Comparison of ENCODE assay signal across 11 mouse cellular contexts in genomic region chr9:58267046-58267445, GRCm38 (mm10). TPM values are rescaled to one million over a fixed set of nuclear protein-coding genes. Genes with fewer than 3 reads are reported as not detected.
DNase-seq lines count a peak whose midpoint lies in the region; ATAC-seq and TF ChIP-seq lines count a peak whose summit lies in the region.
"Had no signal": no experiment of that assay in that cellular context is flagged by ENCODE, and none has a peak within 500 bp of the region (broad histone marks: within the 10 kb centered on the region; RNA-seq: fewer than 3 reads in every experiment).

No protein-coding gene starts in this region.

- H3K4me1 ChIP-seq in forebrain, embryonic 10.5 days, result peaks cover 9% of the 10 kb centered on the region
- H3K4me1 ChIP-seq in forebrain, embryonic 15.5 days, result no peaks in the 10 kb centered on the region
- no peaks in the 10 kb centered on the region; the same call in 1 of the 2 replicates for H3K4me1 ChIP-seq in kidney, embryonic 14.5 days (ENCODE audit: control insufficient read depth, insufficient read depth, low read length)
- H3K4me1 ChIP-seq in CH12.LX (ENCODE audit: control insufficient read depth in 1 of 2, insufficient read depth in 2 of 2), result peaks cover 26 to 84% of the 10 kb centered on the region in 2 experiments
- peaks cover 9% of the 10 kb centered on the region; the same call in 1 of the 2 replicates for H3K4me1 ChIP-seq in intestine, embryonic 16.5 days (ENCODE audit: control insufficient read depth, insufficient read depth, low read length)
- H3K4me1 ChIP-seq: midbrain, embryonic 15.5 days had no signal

- peaks cover 9% of the 10 kb centered on the region for H3K36me3 ChIP-seq in forebrain, embryonic 10.5 days (replicated peaks)
- H3K36me3 ChIP-seq in forebrain, embryonic 15.5 days, result peaks cover 9% of the 10 kb centered on the region
- peaks cover 9% of the 10 kb centered on the region; the same call in 1 of the 2 replicates for H3K36me3 ChIP-seq in kidney, embryonic 14.5 days (ENCODE audit: control insufficient read depth, insufficient read depth, low read length)
- peaks cover 7 to 18% of the 10 kb centered on the region in 2 experiments for H3K36me3 ChIP-seq in CH12.LX (replicated peaks in 1 of 2; ENCODE audit: control insufficient read depth in 1 of 2, insufficient read depth in 1 of 2, low read length in 1 of 2)
- no peaks in the 10 kb centered on the region for H3K36me3 ChIP-seq in intestine, embryonic 16.5 days (ENCODE audit: control insufficient read depth, insufficient read depth, low read length)

- no peak overlapping the region for H3K4me3 ChIP-seq in forebrain, embryonic 10.5 days
- H3K4me3 ChIP-seq in forebrain, embryonic 15.5 days, result no peak overlapping the region
- no peak overlapping the region for H3K4me3 ChIP-seq in kidney, embryonic 14.5 days (ENCODE audit: low read length)
- no peak overlapping the region for H3K4me3 ChIP-seq in CH12.LX (replicated peaks in 1 of 3; ENCODE audit: low read depth in 2 of 3, low read length in 2 of 3, poor library complexity in 1 of 3)
- no peak overlapping the region for H3K4me3 ChIP-seq in intestine, embryonic 16.5 days (ENCODE audit: low read length)
- H3K4me3 ChIP-seq: midbrain, embryonic 15.5 days had no signal

- TF ChIP-seq POLR2A in CH12.LX (IDR thresholded peaks at IDR 0.05; ENCODE audit: low read depth, low read length), result no peak

- peak overlapping the region; percentile 20; the same call in 1 of the 2 replicates for H3K27ac ChIP-seq in forebrain, embryonic 10.5 days
- H3K27ac ChIP-seq in forebrain, embryonic 15.5 days (replicated peaks), result no peak overlapping the region
- peak overlapping the region; percentile 43; the same call in 1 of the 2 replicates for H3K27ac ChIP-seq in kidney, embryonic 14.5 days (ENCODE audit: low read depth, low read length)
- peak overlapping the region; percentile 92 for H3K27ac ChIP-seq in CH12.LX (ENCODE audit: insufficient read depth, low read depth)
- H3K27ac ChIP-seq in intestine, embryonic 16.5 days (ENCODE audit: low read length), result peak overlapping the region; percentile 51; the same call in 1 of the 2 replicates
- H3K27ac ChIP-seq: midbrain, embryonic 15.5 days had no signal

- 86% methylated on average over 3 of the region's 3 CpGs for WGBS in forebrain, embryonic 10.5 days
- 74% methylated on average over 3 of the region's 3 CpGs for WGBS in forebrain, embryonic 15.5 days
- 83% methylated on average over 3 of the region's 3 CpGs for WGBS in kidney, embryonic 14.5 days
- WGBS in intestine, embryonic 16.5 days, result 65% methylated on average over 3 of the region's 3 CpGs

- H3K4me2 ChIP-seq in forebrain, embryonic 15.5 days (replicated peaks), result no peak overlapping the region
- no peak overlapping the region for H3K4me2 ChIP-seq in kidney, embryonic 14.5 days (replicated peaks; ENCODE audit: low read depth, low read length)
- peak overlapping the region; percentile 68 for H3K4me2 ChIP-seq in CH12.LX (ENCODE audit: insufficient read depth, low read depth, poor library complexity, severe bottlenecking)
- no peak overlapping the region for H3K4me2 ChIP-seq in intestine, embryonic 16.5 days (ENCODE audit: low read depth, low read length)
- H3K4me2 ChIP-seq: midbrain, embryonic 15.5 days had no signal

- H3K79me2 ChIP-seq in CH12.LX (replicated peaks; ENCODE audit: control insufficient read depth, extremely low read depth, insufficient read depth, poor library complexity, severe bottlenecking), result peaks cover under 1% of the 10 kb centered on the region; the same call in 1 of the 2 replicates

- H3K27me3 ChIP-seq in forebrain, embryonic 10.5 days (ENCODE audit: poor library complexity, severe bottlenecking), result no peaks in the 10 kb centered on the region
- H3K27me3 ChIP-seq in forebrain, embryonic 15.5 days, result no peaks in the 10 kb centered on the region
- no peaks in the 10 kb centered on the region for H3K27me3 ChIP-seq in kidney, embryonic 14.5 days (ENCODE audit: control insufficient read depth, insufficient read depth, low read length)
- H3K27me3 ChIP-seq in CH12.LX (replicated peaks), result no peaks in the 10 kb centered on the region
- H3K27me3 ChIP-seq in intestine, embryonic 16.5 days (replicated peaks; ENCODE audit: control insufficient read depth, insufficient read depth, low read length), result no peaks in the 10 kb centered on the region
- H3K27me3 ChIP-seq: midbrain, embryonic 15.5 days had no signal

- no peak for DNase-seq in forebrain, embryonic 10.5 days (ENCODE audit: extremely low spot score, low spot score)
- DNase-seq in kidney, postnatal 4 days, result no peak
- DNase-seq in CH12.LX (ENCODE audit: extremely low read depth), result no peak
- no peak for DNase-seq in retina, embryonic 14.5 days (ENCODE audit: low spot score)
- DNase-seq: cerebellum, postnatal 25 days; kidney, adult 9 months had no signal

- H3K9ac ChIP-seq in forebrain, embryonic 15.5 days (replicated peaks), result no peak overlapping the region
- H3K9ac ChIP-seq in kidney, embryonic 14.5 days (ENCODE audit: low read depth, low read length), result no peak overlapping the region
- H3K9ac ChIP-seq in CH12.LX (ENCODE audit: insufficient read depth, low read depth), result peak overlapping the region; percentile 41
- no peak overlapping the region for H3K9ac ChIP-seq in intestine, embryonic 16.5 days (ENCODE audit: low read depth, low read length)
- H3K9ac ChIP-seq: midbrain, embryonic 15.5 days had no signal

- in situ Hi-C loops in CH12.LX (cut with MboI; ENCODE audit: low pct_ligation_motif_present, low pct_unique_long_range_greater_than_20kb, low sequenced_read_pairs), result loop anchor here (25.0 kb wide), 1 partner anchor 455 kb away; no protein-coding TSS in a partner anchor

- no peak for TF ChIP-seq CTCF in CH12.LX (conservative IDR thresholded peaks at IDR 0.05 in 1 of 2, IDR thresholded peaks at IDR 0.05 in 1 of 2; ENCODE audit: low read depth in 2 of 2, low read length in 2 of 2)

- ATAC-seq in forebrain, embryonic 15.5 days (replicated peaks), result no peak
- no peak for ATAC-seq in kidney, embryonic 14.5 days (ENCODE audit: low FRiP score, low TSS enrichment)
- ATAC-seq in intestine, embryonic 16.5 days, result no peak
- no peak for ATAC-seq in erythroblast, adult 5-6 weeks (replicated peaks; ENCODE audit: low FRiP score, poor library complexity, severe bottlenecking)
- ATAC-seq: midbrain, embryonic 15.5 days had no signal

- TF ChIP-seq EP300 in CH12.LX (IDR thresholded peaks at IDR 0.05; ENCODE audit: low read length), result no peak

- dilution Hi-C loops in CH12.LX (cut with MboI; ENCODE audit: extremely low pct_ligation_motif_present, extremely low pct_unique_long_range_greater_than_20kb, low sequenced_read_pairs), result no loop called here

- no peaks in the 10 kb centered on the region for H3K9me3 ChIP-seq in forebrain, embryonic 10.5 days
- H3K9me3 ChIP-seq in forebrain, embryonic 15.5 days, result no peaks in the 10 kb centered on the region
- H3K9me3 ChIP-seq in kidney, embryonic 14.5 days (ENCODE audit: control insufficient read depth, low read length), result no peaks in the 10 kb centered on the region
- H3K9me3 ChIP-seq in CH12.LX (replicated peaks; ENCODE audit: low read length), result no peaks in the 10 kb centered on the region
- no peaks in the 10 kb centered on the region for H3K9me3 ChIP-seq in intestine, embryonic 16.5 days (ENCODE audit: control insufficient read depth, low read length)
- H3K9me3 ChIP-seq: midbrain, embryonic 15.5 days had no signal

- no peak for TF ChIP-seq RAD21 in CH12.LX (IDR thresholded peaks at IDR 0.05; ENCODE audit: low read depth, low read length)

TF ChIP-seq in CH12.LX, 34 proteins besides CTCF, POLR2A, EP300 and RAD21 (continues in another document):
- TF ChIP-seq JUND (conservative IDR thresholded peaks at IDR 0.05; ENCODE audit: low read depth, low read length) (no peak), UBTF (IDR thresholded peaks at IDR 0.05; ENCODE audit: low read depth, low read length) (no peak), ETS1 (conservative IDR thresholded peaks at IDR 0.05; ENCODE audit: low read depth, low read length) (no peak), PAX5 (IDR thresholded peaks at IDR 0.05; ENCODE audit: low read length) (no peak)

RNA-seq across cellular contexts. Expression of gene Stoml1, which starts 14.1 kb away (rescaled TPM):
- polyA plus RNA-seq in forebrain, embryonic 10.5 days (2016; fragmentation: Nextera tagmentation; extraction: Ambion mirVana), result 24.8 and 28.8 TPM in 2 replicates
- polyA plus RNA-seq in forebrain, embryonic 15.5 days (2015; fragmentation: Nextera tagmentation; extraction: Ambion mirVana), result 107 and 109 TPM in 2 replicates
- 22.3 and 29.8 TPM in 2 replicates for polyA plus RNA-seq in kidney, embryonic 14.5 days (2014; fragmentation: Nextera tagmentation; extraction: Ambion mirVana)
- total RNA-seq in CH12.LX (2012; rRNA removed) (40.7 and 41.1 TPM in 2 replicates), CH12.LX (2014; rRNA removed) (35.3 and 35.4 TPM in 2 replicates)
- 34.0 and 35.4 TPM in 2 replicates for polyA plus RNA-seq in CH12.LX (2012; ENCODE audit: insufficient read length, low read depth)
- 21.1 and 22.4 TPM in 2 replicates for polyA plus RNA-seq in intestine, embryonic 16.5 days (2015; fragmentation: Nextera tagmentation; extraction: Ambion mirVana)
- total RNA-seq in erythroblast, adult 5-6 weeks (2015; ENCODE audit: low replicate concordance), result 1.2 and 8.6 TPM in 2 replicates
- 2.1 and 2.3 TPM in 2 replicates for total RNA-seq in erythroblast, adult 5-6 weeks (2017; ENCODE audit: low replicate concordance)

RNA-seq across cellular contexts. Expression of gene Pml, which starts 17.5 kb away (rescaled TPM):
- 13.7 and 14.4 TPM in 2 replicates for polyA plus RNA-seq in forebrain, embryonic 10.5 days (2016; fragmentation: Nextera tagmentation; extraction: Ambion mirVana)
- 7.5 and 8.8 TPM in 2 replicates for polyA plus RNA-seq in forebrain, embryonic 15.5 days (2015; fragmentation: Nextera tagmentation; extraction: Ambion mirVana)
- 13.5 and 25.0 TPM in 2 replicates for polyA plus RNA-seq in kidney, embryonic 14.5 days (2014; fragmentation: Nextera tagmentation; extraction: Ambion mirVana)
- total RNA-seq in CH12.LX (2012; rRNA removed) (21.2 and 26.6 TPM in 2 replicates), CH12.LX (2014; rRNA removed) (6.4 and 8.3 TPM in 2 replicates)
- 54.1 and 56.9 TPM in 2 replicates for polyA plus RNA-seq in CH12.LX (2012; ENCODE audit: insufficient read length, low read depth)
- 12.4 and 13.7 TPM in 2 replicates for polyA plus RNA-seq in intestine, embryonic 16.5 days (2015; fragmentation: Nextera tagmentation; extraction: Ambion mirVana)
- 43.0 and 50.8 TPM in 2 replicates for total RNA-seq in erythroblast, adult 5-6 weeks (2015; ENCODE audit: low replicate concordance)
- total RNA-seq in erythroblast, adult 5-6 weeks (2017; ENCODE audit: low replicate concordance), result 51.6 and 69.0 TPM in 2 replicates

RNA-seq across cellular contexts. Expression of gene Loxl1, which starts 45.9 kb away (rescaled TPM):
- polyA plus RNA-seq in forebrain, embryonic 10.5 days (2016; fragmentation: Nextera tagmentation; extraction: Ambion mirVana), result 7.1 and 7.2 TPM in 2 replicates
- polyA plus RNA-seq in forebrain, embryonic 15.5 days (2015; fragmentation: Nextera tagmentation; extraction: Ambion mirVana), result 13.9 and 14.3 TPM in 2 replicates
- 26.0 and 27.0 TPM in 2 replicates for polyA plus RNA-seq in kidney, embryonic 14.5 days (2014; fragmentation: Nextera tagmentation; extraction: Ambion mirVana)
- total RNA-seq in CH12.LX (2012; rRNA removed) (not detected in 2 replicates), CH12.LX (2014; rRNA removed) (not detected in 2 replicates)
- not detected in 2 replicates for polyA plus RNA-seq in CH12.LX (2012; ENCODE audit: insufficient read length, low read depth)
- 19.1 and 24.5 TPM in 2 replicates for polyA plus RNA-seq in intestine, embryonic 16.5 days (2015; fragmentation: Nextera tagmentation; extraction: Ambion mirVana)
- total RNA-seq in erythroblast, adult 5-6 weeks (2015; ENCODE audit: low replicate concordance), result not detected in 2 replicates
- total RNA-seq in erythroblast, adult 5-6 weeks (2017; ENCODE audit: low replicate concordance), result 0.17 TPM in 1 of 2 replicates, not detected in the other
